Mouse (Mus musculus) forebrain, embryonic 10.5 days (tissue): ENCODE results near the gene Ace. TPM values are rescaled to one million over a fixed set of nuclear protein-coding genes. Genes with fewer than 3 reads are reported as not detected.

Experiments used
- DNase-seq: peaks from one replicate; pipeline ENCODE4 v3.0.0-alpha.2; 2017; ENCODE audit warnings: low spot score; ENCODE audit errors: extremely low spot score
- H3K27ac ChIP-seq: fragments of 300-500 bp; sonication (generic); 2 replicates; pipeline ENCODE4 v1.5.1; 2016; ENCODE audit warnings: mild to moderate bottlenecking
- H3K27me3 ChIP-seq: fragments of 300-500 bp; sonication (generic); 2 replicates; pipeline ENCODE4 v1.6.1; 2016; ENCODE audit warnings: mild to moderate bottlenecking; ENCODE audit not compliant: poor library complexity, severe bottlenecking
- H3K36me3 ChIP-seq: fragments of 300-500 bp; sonication (generic); replicated peaks from 2 replicates; pipeline ENCODE4 v1.6.1; 2016; ENCODE audit warnings: mild to moderate bottlenecking, moderate library complexity
- H3K4me1 ChIP-seq: fragments of 300-500 bp; sonication (generic); 2 replicates; pipeline ENCODE4 v1.6.1; 2016
- H3K4me3 ChIP-seq: fragments of 300-500 bp; sonication (generic); 2 replicates; pipeline ENCODE4 v1.5.1; 2016; ENCODE audit warnings: mild to moderate bottlenecking, moderate library complexity
- H3K9me3 ChIP-seq: fragments of 300-500 bp; sonication (generic); 2 replicates; pipeline ENCODE4 v1.6.1; 2016; ENCODE audit warnings: mild to moderate bottlenecking, moderate library complexity
- WGBS: fragments of 180-500 bp; shearing (Covaris S2); methylation state at CpG from one replicate; pipeline ENCODE4 v1.1.7; 2016; 5-methylcytosine and 5-hydroxymethylcytosine counted together
- polyA plus RNA-seq: library from polyadenylated mRNA; unstranded; fragments of >200 nt; fragmentation: Nextera tagmentation; extraction: Ambion mirVana; gene quantifications from 2 replicates; pipeline ENCODE4 v1.2.1, GENCODE M21; 2016

The Ace gene
- polyA plus RNA-seq, 1 experiment from 2014 or later: 0.74 TPM

- Histone ChIP-seq H3K4me1 (peaks cover 26% of the 10 kb centered on the region), H3K27ac (peak overlapping the region; percentile 65; the same call in 1 of the 2 replicates), H3K36me3 (no peaks in the 10 kb centered on the region; the same call in 1 of the 2 replicates), H3K9me3 (no peaks in the 10 kb centered on the region), H3K4me3 (no peak overlapping the region), H3K27me3 (no peaks in the 10 kb centered on the region)
- DNase-seq: no peak
- 92% methylated on average over 8 of the region's 8 CpGs for WGBS
These were observed 32.2 kb upstream of the Ace start for GRCm38 (mm10) chr11:105935496-105935895.

- DNase-seq: no peak
- 91% methylated on average over 6 of the region's 6 CpGs for WGBS
- Histone ChIP-seq H3K27ac (no peak overlapping the region), H3K4me3 (no peak overlapping the region), H3K27me3 (peaks cover 4% of the 10 kb centered on the region), H3K36me3 (no peaks in the 10 kb centered on the region; the same call in 1 of the 2 replicates), H3K4me1 (peaks cover 29% of the 10 kb centered on the region), H3K9me3 (no peaks in the 10 kb centered on the region)
These were observed 31.5 kb upstream of the Ace start for GRCm38 (mm10) chr11:105936200-105936599.

- no peak overlapping the region for H3K4me3 ChIP-seq
- no peak overlapping the region for H3K27ac ChIP-seq
- no peaks in the 10 kb centered on the region for H3K9me3 ChIP-seq
- H3K4me1 ChIP-seq: peaks cover 36% of the 10 kb centered on the region
- DNase-seq: no peak
- no peaks in the 10 kb centered on the region; the same call in 1 of the 2 replicates for H3K36me3 ChIP-seq
- WGBS: 96% methylated on average over 3 of the region's 3 CpGs
- peaks cover 12% of the 10 kb centered on the region for H3K27me3 ChIP-seq
These were observed 30.8 kb upstream of the Ace start for GRCm38 (mm10) chr11:105936974-105937373.

- H3K27me3 ChIP-seq: peaks cover 30% of the 10 kb centered on the region
- H3K4me1 ChIP-seq: peaks cover 53% of the 10 kb centered on the region
- no peak for DNase-seq
- H3K4me3 ChIP-seq: no peak overlapping the region
- 0 out of 2 replicates have a peak overlapping the region, but pooled peaks have one; percentile 8 for H3K27ac ChIP-seq
- H3K9me3 ChIP-seq: no peaks in the 10 kb centered on the region
- no peaks in the 10 kb centered on the region; the same call in 1 of the 2 replicates for H3K36me3 ChIP-seq
- whole genome bisulfite sequencing: 64% methylated on average over 9 of the region's 9 CpGs
These were observed 29.0 kb upstream of the Ace start for GRCm38 (mm10) chr11:105938771-105939170.

- Histone ChIP-seq H3K27ac (no peak overlapping the region), H3K9me3 (no peaks in the 10 kb centered on the region), H3K36me3 (no peaks in the 10 kb centered on the region), H3K4me3 (no peak overlapping the region; the same call in 1 of the 2 replicates), H3K4me1 (peaks cover 54% of the 10 kb centered on the region), H3K27me3 (peaks cover 50% of the 10 kb centered on the region)
- 61% methylated on average over 8 of the region's 8 CpGs for WGBS
- no peak for DNase-seq
These were observed 25.8 kb upstream of the Ace start for GRCm38 (mm10) chr11:105941973-105942372.

GRCm38 (mm10) chr11:105943133-105944102, 24.3 kb upstream of the Ace start:
- Histone ChIP-seq H3K4me3 (peak overlapping the region; percentile 84), H3K4me1 (peaks cover 54% of the 10 kb centered on the region), H3K36me3 (no peaks in the 10 kb centered on the region), H3K27me3 (peaks cover 50% of the 10 kb centered on the region), H3K27ac (peak overlapping the region; percentile 82), H3K9me3 (no peaks in the 10 kb centered on the region)
- peak; percentile 44 for DNase-seq
- 6% methylated on average over 47 of the region's 47 CpGs for WGBS

GRCm38 (mm10) chr11:105944126-105944621, 23.6 kb upstream of the Ace start:
- no peaks in the 10 kb centered on the region for H3K9me3 ChIP-seq
- H3K36me3 ChIP-seq: no peaks in the 10 kb centered on the region
- H3K4me3 ChIP-seq: peak overlapping the region; percentile 84
- peak overlapping the region; percentile 82 for H3K27ac ChIP-seq
- peaks cover 50% of the 10 kb centered on the region for H3K27me3 ChIP-seq
- peaks cover 49% of the 10 kb centered on the region for H3K4me1 ChIP-seq
- under 1% methylated on average over 59 of the region's 59 CpGs for WGBS
- DNase-seq: peak; percentile 71

- Histone ChIP-seq H3K27ac (0 out of 2 replicates have a peak overlapping the region, but pooled peaks have one; percentile 82), H3K27me3 (peaks cover 50% of the 10 kb centered on the region), H3K36me3 (no peaks in the 10 kb centered on the region), H3K4me3 (peak overlapping the region; percentile 84), H3K9me3 (no peaks in the 10 kb centered on the region), H3K4me1 (peaks cover 48% of the 10 kb centered on the region)
- no peak for DNase-seq
- WGBS: 84% methylated on average over 16 of the region's 16 CpGs
These were observed 22.7 kb upstream of the Ace start for GRCm38 (mm10) chr11:105944770-105945672.

GRCm38 (mm10) chr11:105946694-105947154, 21.0 kb upstream of the Ace start:
- no peak for DNase-seq
- 49% methylated on average over 11 of the region's 11 CpGs for WGBS

GRCm38 (mm10) chr11:105948255-105948654, 19.5 kb upstream of the Ace start:
- 77% methylated on average over 2 of the region's 2 CpGs for WGBS
- H3K9me3 ChIP-seq: no peaks in the 10 kb centered on the region
- no peaks in the 10 kb centered on the region for H3K36me3 ChIP-seq
- H3K27ac ChIP-seq: no peak overlapping the region
- DNase-seq: no peak
- H3K4me1 ChIP-seq: peaks cover 30% of the 10 kb centered on the region
- peaks cover 25% of the 10 kb centered on the region for H3K27me3 ChIP-seq
- no peak overlapping the region for H3K4me3 ChIP-seq

More at GRCm38 (mm10) chr11:105946694-105947154, 21.0 kb upstream of the Ace start:
- peaks cover 41% of the 10 kb centered on the region for H3K27me3 ChIP-seq
- H3K36me3 ChIP-seq: no peaks in the 10 kb centered on the region
- no peak overlapping the region for H3K27ac ChIP-seq
- no peaks in the 10 kb centered on the region for H3K9me3 ChIP-seq
- no peak overlapping the region for H3K4me3 ChIP-seq
- peaks cover 42% of the 10 kb centered on the region for H3K4me1 ChIP-seq

GRCm38 (mm10) chr11:105950519-105950918, 17.2 kb upstream of the Ace start:
- peaks cover 9% of the 10 kb centered on the region for H3K4me1 ChIP-seq
- H3K27ac ChIP-seq: no peak overlapping the region
- H3K36me3 ChIP-seq: no peaks in the 10 kb centered on the region
- no peak for DNase-seq
- WGBS: 81% methylated on average over 4 of the region's 4 CpGs
- no peaks in the 10 kb centered on the region for H3K9me3 ChIP-seq
- H3K4me3 ChIP-seq: no peak overlapping the region
- peaks cover 6% of the 10 kb centered on the region for H3K27me3 ChIP-seq

GRCm38 (mm10) chr11:105951601-105952044, 16.1 kb upstream of the Ace start:
- WGBS: 45% methylated on average over 3 of the region's 3 CpGs

More at GRCm38 (mm10) chr11:105951601-105952044, 16.1 kb upstream of the Ace start:
- H3K27me3 ChIP-seq: no peaks in the 10 kb centered on the region
- H3K9me3 ChIP-seq: no peaks in the 10 kb centered on the region
- H3K4me3 ChIP-seq: no peak overlapping the region
- H3K4me1 ChIP-seq: peaks cover 19% of the 10 kb centered on the region
- H3K27ac ChIP-seq: no peak overlapping the region
- no peak for DNase-seq
- H3K36me3 ChIP-seq: no peaks in the 10 kb centered on the region
